Mouse (Mus musculus) forebrain, embryonic 16.5 days (tissue): Measurements from ENCODE around the gene Mcemp1. TPM values are rescaled to one million over a fixed set of nuclear protein-coding genes. Genes with fewer than 3 reads are reported as not detected.

ENCODE experiments used
- ATAC-seq: fragments of 200-750 bp; cut with Nextera tagmentation; 2 replicates; pipeline ENCODE4 v1.8.0; 2017; ENCODE audit warnings: mild to moderate bottlenecking, moderate library complexity
- H3K27ac ChIP-seq: fragments of 300-500 bp; sonication (generic); 2 replicates; pipeline ENCODE4 v1.5.1; 2014; ENCODE audit warnings: low read length, control low read depth
- H3K27me3 ChIP-seq: fragments of 300-500 bp; sonication (generic); replicated peaks from 2 replicates; pipeline ENCODE4 v1.6.1; 2014; ENCODE audit warnings: low read length; ENCODE audit not compliant: control insufficient read depth, insufficient read depth
- H3K36me3 ChIP-seq: fragments of 300-500 bp; sonication (generic); 2 replicates; pipeline ENCODE4 v1.6.1; 2014; ENCODE audit not compliant: control insufficient read depth, insufficient read depth
- H3K4me1 ChIP-seq: fragments of 300-500 bp; sonication (generic); replicated peaks from 2 replicates; pipeline ENCODE4 v1.6.1; 2014; ENCODE audit warnings: low read length; ENCODE audit not compliant: control insufficient read depth, insufficient read depth
- H3K4me2 ChIP-seq: fragments of 300-500 bp; sonication (generic); 2 replicates; pipeline ENCODE4 v1.6.1; 2014; ENCODE audit warnings: mild to moderate bottlenecking, low read length, control low read depth
- H3K4me3 ChIP-seq: fragments of 300-500 bp; sonication (generic); replicated peaks from 2 replicates; pipeline ENCODE4 v1.5.1; 2014; ENCODE audit warnings: mild to moderate bottlenecking, low read length, control low read depth
- H3K9ac ChIP-seq: fragments of 300-500 bp; sonication (generic); replicated peaks from 2 replicates; pipeline ENCODE4 v1.6.1; 2014; ENCODE audit warnings: low read depth, low read length, control low read depth
- H3K9me3 ChIP-seq: fragments of 300-500 bp; sonication (generic); 2 replicates; pipeline ENCODE4 v1.6.1; 2016; ENCODE audit warnings: low read length; ENCODE audit not compliant: control insufficient read depth
- WGBS: fragments of 180-500 bp; shearing (Covaris S2); extraction: QIAGEN DNeasy Blood & Tissue Kit; methylation state at CpG from one replicate; pipeline ENCODE4 v1.1.7; 2014; 5-methylcytosine and 5-hydroxymethylcytosine counted together
- polyA plus RNA-seq: library from polyadenylated mRNA; unstranded; fragments of >200 nt; fragmentation: Nextera tagmentation; extraction: Ambion mirVana; gene quantifications from 2 replicates; pipeline ENCODE4 v1.2.1, GENCODE M21; 2015

Gene Mcemp1
- polyA plus RNA-seq, 1 experiment from 2014 or later: not detected

DNA sequence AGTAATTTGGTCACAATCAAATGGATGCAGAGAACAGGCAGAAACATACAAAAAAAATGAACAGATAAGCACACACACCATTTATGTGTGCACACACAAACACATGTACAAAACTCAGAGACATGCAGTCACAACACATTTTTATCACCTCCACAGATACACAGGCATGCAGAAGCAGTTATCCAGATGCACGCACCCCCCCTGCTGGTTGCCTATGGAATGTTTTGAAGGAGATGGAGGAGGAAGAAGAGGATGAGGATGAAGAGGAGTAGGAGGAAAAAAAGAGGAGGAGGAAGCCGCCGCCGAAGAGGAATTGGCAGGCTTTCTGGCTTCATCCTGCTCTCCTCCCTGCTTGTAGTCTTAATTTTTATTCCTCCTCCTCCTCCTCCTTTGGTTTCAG, 40.2 kb downstream of the Mcemp1 start:
- no peak for ATAC-seq
- no peak overlapping the region for H3K4me2 ChIP-seq
- no peak overlapping the region for H3K4me3 ChIP-seq
- no peaks in the 10 kb centered on the region for H3K9me3 ChIP-seq
- no peaks in the 10 kb centered on the region for H3K4me1 ChIP-seq
- no peaks in the 10 kb centered on the region for H3K36me3 ChIP-seq
- H3K27ac ChIP-seq: no peak overlapping the region
- WGBS: 67% methylated on average over 4 of the region's 4 CpGs
- H3K27me3 ChIP-seq: no peaks in the 10 kb centered on the region
- no peak overlapping the region for H3K9ac ChIP-seq

DNA sequence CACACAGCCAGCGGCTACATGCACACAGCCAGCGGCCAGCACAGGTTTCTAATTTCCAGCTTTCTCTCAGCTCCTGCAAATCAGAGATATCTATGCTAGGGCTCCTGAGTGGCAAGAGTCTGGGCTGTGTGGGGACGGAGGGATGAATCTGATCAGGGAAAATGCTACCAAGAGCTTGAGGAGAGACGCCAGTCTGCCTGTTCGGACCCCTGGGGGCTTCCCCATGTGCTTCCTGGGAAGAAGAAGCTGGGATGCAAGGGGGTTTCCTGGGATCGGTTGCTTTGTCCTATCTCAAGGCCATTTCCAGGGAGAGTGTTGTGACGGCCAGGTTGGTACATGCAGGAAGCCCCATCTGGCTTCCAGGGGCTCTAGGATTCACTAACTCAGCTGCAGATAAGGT, 42.1 kb downstream of the Mcemp1 start:
- no peak overlapping the region for H3K4me2 ChIP-seq
- no peak for ATAC-seq

DNA sequence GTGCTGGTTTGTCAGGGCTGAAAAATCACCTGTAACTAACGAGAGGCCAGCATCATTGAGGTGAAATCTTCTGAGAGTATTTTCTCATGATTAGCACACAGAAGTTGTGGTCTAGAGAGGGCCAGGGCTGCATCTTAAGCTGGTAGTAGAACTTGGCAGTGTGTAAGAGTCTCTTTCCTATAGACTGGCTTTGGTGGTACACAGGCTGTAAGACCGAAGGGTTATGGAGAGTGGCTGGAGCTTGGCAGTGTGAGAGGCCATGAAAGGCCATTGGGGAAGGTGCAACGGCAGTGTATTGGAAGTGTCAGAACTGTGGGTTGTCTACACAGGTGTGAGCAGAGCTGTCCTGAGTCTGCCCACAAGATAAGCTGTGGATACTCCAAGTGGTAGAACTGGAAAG, 44.8 kb downstream of the Mcemp1 start:
- Histone ChIP-seq H3K27me3 (no peaks in the 10 kb centered on the region), H3K9ac (no peak overlapping the region), H3K4me3 (no peak overlapping the region), H3K4me2 (no peak overlapping the region), H3K36me3 (no peaks in the 10 kb centered on the region), H3K9me3 (no peaks in the 10 kb centered on the region), H3K27ac (no peak overlapping the region), H3K4me1 (no peaks in the 10 kb centered on the region)
- ATAC-seq: no peak
- WGBS: 80% methylated on average over 3 of the region's 3 CpGs

More for the DNA sequence above, 42.1 kb downstream of the Mcemp1 start:
- no peak overlapping the region for H3K27ac ChIP-seq
- 79% methylated on average over 7 of the region's 7 CpGs for WGBS
- no peaks in the 10 kb centered on the region for H3K4me1 ChIP-seq
- H3K9me3 ChIP-seq: no peaks in the 10 kb centered on the region
- no peaks in the 10 kb centered on the region for H3K36me3 ChIP-seq
- H3K27me3 ChIP-seq: no peaks in the 10 kb centered on the region
- no peak overlapping the region for H3K9ac ChIP-seq
- H3K4me3 ChIP-seq: no peak overlapping the region

DNA sequence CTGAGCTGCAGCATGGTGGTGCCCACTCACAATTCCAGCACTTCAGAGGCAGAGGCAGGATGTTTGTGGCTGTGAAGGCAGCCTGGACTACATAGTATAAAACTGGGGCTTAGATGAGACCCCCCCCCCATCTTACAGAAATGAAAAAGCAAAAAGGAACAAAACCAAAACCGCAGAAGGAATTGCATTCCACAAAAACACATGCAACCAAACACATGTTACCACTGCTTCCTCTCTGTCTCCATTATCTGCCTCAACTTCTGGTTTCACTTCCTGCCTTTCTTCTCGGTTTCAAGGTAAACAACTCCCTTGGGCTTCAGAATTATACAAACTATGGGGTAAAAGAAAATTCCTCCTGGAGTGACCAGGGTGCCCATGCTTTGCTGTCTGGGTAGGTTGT, 46.1 kb downstream of the Mcemp1 start:
- no peaks in the 10 kb centered on the region for H3K4me1 ChIP-seq
- no peak overlapping the region for H3K9ac ChIP-seq
- WGBS: 67% methylated on average over 2 of the region's 2 CpGs
- ATAC-seq: no peak
- H3K27ac ChIP-seq: no peak overlapping the region
- no peaks in the 10 kb centered on the region for H3K27me3 ChIP-seq
- H3K4me2 ChIP-seq: no peak overlapping the region
- H3K9me3 ChIP-seq: no peaks in the 10 kb centered on the region
- no peak overlapping the region for H3K4me3 ChIP-seq
- no peaks in the 10 kb centered on the region for H3K36me3 ChIP-seq

DNA sequence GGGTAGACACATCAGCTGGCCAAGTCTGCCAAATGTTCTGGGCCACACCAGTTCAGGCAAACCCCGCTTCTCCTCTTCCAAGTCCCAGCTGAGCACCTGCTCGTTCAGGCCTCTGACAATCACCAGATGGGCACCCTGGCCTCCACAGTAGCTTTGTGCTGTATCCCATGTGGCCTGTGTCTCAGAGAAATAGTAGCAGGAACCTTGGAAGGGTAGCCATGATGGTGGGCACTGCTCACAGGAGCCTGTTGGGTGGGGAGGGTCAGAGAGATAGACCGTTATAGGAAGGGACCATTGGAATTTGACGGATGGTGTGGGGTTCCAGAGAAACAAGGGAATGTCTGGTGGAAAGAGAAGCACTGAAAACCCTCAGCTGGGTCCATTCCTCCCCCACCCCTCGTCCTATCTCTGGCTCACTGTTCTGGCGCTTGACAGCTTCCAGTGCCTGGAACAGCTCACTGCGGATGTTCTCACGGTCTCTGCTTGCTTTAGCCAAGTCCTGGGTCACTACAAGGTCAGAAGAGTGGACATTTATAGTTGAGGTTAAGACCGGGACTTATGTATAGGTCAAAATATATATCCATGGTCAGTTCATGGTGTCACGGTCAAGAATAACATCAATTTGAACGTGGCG, 51.9 kb downstream of the Mcemp1 start:
- no peak overlapping the region for H3K27ac ChIP-seq
- H3K9me3 ChIP-seq: no peaks in the 10 kb centered on the region
- ATAC-seq: no peak
- WGBS: 87% methylated on average over 12 of the region's 12 CpGs
- H3K27me3 ChIP-seq: no peaks in the 10 kb centered on the region
- H3K4me3 ChIP-seq: no peak overlapping the region
- no peak overlapping the region for H3K4me2 ChIP-seq
- no peaks in the 10 kb centered on the region for H3K36me3 ChIP-seq
- no peaks in the 10 kb centered on the region; the same call in 1 of the 2 replicates for H3K4me1 ChIP-seq
- no peak overlapping the region for H3K9ac ChIP-seq

DNA sequence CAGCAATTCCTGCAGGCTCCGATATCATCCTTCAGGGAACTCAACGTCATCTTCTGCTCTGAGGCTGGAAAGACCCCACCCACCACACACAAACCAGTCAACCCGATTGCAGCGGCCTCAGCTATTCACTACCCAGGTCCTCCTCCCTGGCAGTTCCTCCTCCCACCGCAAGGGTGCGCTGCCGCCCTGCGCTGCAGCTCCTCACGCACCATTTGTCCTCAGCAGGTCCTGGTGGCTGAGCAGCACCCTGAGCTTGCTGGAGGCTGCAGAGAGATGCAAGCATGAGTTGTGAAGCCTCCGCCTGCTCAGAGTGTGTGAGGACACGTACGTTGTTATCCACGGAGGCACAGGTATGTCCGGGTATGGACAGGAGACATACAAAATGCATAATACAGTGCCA, 53.0 kb downstream of the Mcemp1 start:
- H3K27ac ChIP-seq: no peak overlapping the region
- no peak for ATAC-seq
- no peaks in the 10 kb centered on the region; the same call in 1 of the 2 replicates for H3K4me1 ChIP-seq
- H3K4me2 ChIP-seq: no peak overlapping the region
- H3K9me3 ChIP-seq: no peaks in the 10 kb centered on the region
- WGBS: 19% methylated on average over 14 of the region's 14 CpGs
- no peak overlapping the region for H3K9ac ChIP-seq
- H3K27me3 ChIP-seq: no peaks in the 10 kb centered on the region
- no peaks in the 10 kb centered on the region for H3K36me3 ChIP-seq
- H3K4me3 ChIP-seq: no peak overlapping the region

Other genes with a start within 250 kb of the Mcemp1 start
- 3.0 and 3.7 TPM in 2 replicates for gene Pex11g, start 198.1 kb upstream of the Mcemp1 start, polyA plus RNA-seq
- 0.16 TPM in 2 replicates for gene Tex45, start 194.9 kb upstream of the Mcemp1 start, polyA plus RNA-seq
- gene Zfp358, start 172.6 kb upstream of the Mcemp1 start, polyA plus RNA-seq: 75.4 and 76.7 TPM in 2 replicates
- 88.3 and 111 TPM in 2 replicates for gene Mcoln1, start 165.3 kb upstream of the Mcemp1 start, polyA plus RNA-seq
- gene Pnpla6, start 150.4 kb upstream of the Mcemp1 start, polyA plus RNA-seq: 27.3 and 36.0 TPM in 2 replicates
- gene C330021F23Rik, start 97.8 kb upstream of the Mcemp1 start, polyA plus RNA-seq: 0.29 and 0.56 TPM in 2 replicates
- 38.1 and 39.3 TPM in 2 replicates for gene Camsap3, start 78.5 kb upstream of the Mcemp1 start, polyA plus RNA-seq
- gene Xab2, start 44.4 kb upstream of the Mcemp1 start, polyA plus RNA-seq: 69.3 and 71.2 TPM in 2 replicates
- gene Pet100, start 44.2 kb upstream of the Mcemp1 start, polyA plus RNA-seq: 79.0 and 83.6 TPM in 2 replicates
- 0.41 and 0.98 TPM in 2 replicates for gene Pcp2, start 40.2 kb upstream of the Mcemp1 start, polyA plus RNA-seq
- 49.6 and 85.0 TPM in 2 replicates for gene Stxbp2, start 34.8 kb upstream of the Mcemp1 start, polyA plus RNA-seq
- gene Retn, start 10.0 kb upstream of the Mcemp1 start, polyA plus RNA-seq: 0.45 and 0.71 TPM in 2 replicates
- gene Fcor, start 6.6 kb downstream of the Mcemp1 start, polyA plus RNA-seq: 10.0 and 14.2 TPM in 2 replicates
- gene Trappc5, start 10.5 kb downstream of the Mcemp1 start, polyA plus RNA-seq: 64.8 and 69.6 TPM in 2 replicates
- 0.25 and 0.30 TPM in 2 replicates for gene Fcer2a, start 28.4 kb downstream of the Mcemp1 start, polyA plus RNA-seq
- not detected in 2 replicates for gene Clec4g, start 54.9 kb downstream of the Mcemp1 start, polyA plus RNA-seq
- not detected in 2 replicates for gene Cd209a, start 83.2 kb downstream of the Mcemp1 start, polyA plus RNA-seq
- gene Cd209e, start 188.6 kb downstream of the Mcemp1 start, polyA plus RNA-seq: not detected in 2 replicates
- gene Cd209d, start 212.8 kb downstream of the Mcemp1 start, polyA plus RNA-seq: not detected in 2 replicates